Mouse (Mus musculus): ENCODE data around the gene R3hcc1l.

DNA sequence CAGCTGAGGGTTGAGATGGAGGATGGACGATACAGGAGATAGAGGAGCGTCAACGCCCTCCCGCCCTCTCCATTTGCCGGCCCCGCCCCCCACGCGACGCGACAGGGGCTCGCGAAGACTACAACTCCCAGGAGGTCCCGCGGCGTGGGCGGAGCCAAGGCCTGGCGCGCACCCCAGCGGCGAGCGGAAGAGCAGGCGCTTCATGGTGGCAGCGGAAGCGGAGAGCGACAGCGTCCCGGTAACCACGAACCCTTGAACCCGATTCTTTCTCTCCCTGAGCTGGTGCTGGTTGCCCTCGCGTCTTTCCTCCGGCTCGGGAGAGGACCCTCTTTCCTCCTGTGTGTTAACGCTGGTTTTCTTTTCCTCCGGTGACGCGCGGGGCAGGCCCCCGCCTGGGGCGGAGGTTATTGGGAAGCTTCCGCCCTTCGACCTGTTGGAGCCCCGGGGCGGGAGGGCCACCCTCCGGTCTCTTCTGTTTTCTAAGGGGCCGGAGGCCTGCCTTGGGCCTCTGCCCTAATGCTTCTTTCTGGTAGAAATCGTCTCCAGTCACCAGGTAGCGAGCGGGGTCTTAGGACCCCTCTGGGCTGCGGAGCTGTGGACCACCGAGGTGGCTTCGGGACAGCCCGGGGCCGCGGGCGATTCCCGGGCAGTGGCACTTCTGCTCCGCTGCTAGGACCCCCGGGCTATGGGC, at the start of gene R3hcc1l:
- TF ChIP-seq CTCF (IDR thresholded peaks at IDR 0.05; ENCODE audit: control insufficient read depth, insufficient read depth, insufficient replicate concordance, low read depth, low read length) (peak; percentile 13; the same call in 1 of the 2 replicates), POLR2A (IDR thresholded peaks at IDR 0.05; ENCODE audit: control insufficient read depth, low read depth, low read length) (peak; percentile 83)

Data from testis, adult 2 months (tissue).